Mouse (Mus musculus) cerebellum, postnatal 4 days (tissue): ENCODE measurements around the gene Ttc41.

Experiments used
- DNase-seq, 2 experiments: peaks; one replicate each; pipeline ENCODE4 v3.0.0; 2022; ENCODE audit warnings: low spot score in 2 of 2, mixed read lengths in 1 of 2

Gene Ttc41

GRCm38 (mm10) chr10:86825871-86826522, 120.4 kb downstream of the Ttc41 start:
- no peak for DNase-seq
